Mouse (Mus musculus) spleen, postnatal 14 days (tissue): ENCODE data around the gene Gm10770.
"Not testable (repeated sequence)": the region's sequence is repeated elsewhere in the genome, so short reads cannot be mapped to it uniquely, and the experiment has no call there.

Source experiments
- DNase-seq, 2 experiments: peaks; one replicate each; pipeline ENCODE4 v3.0.0; 2021 to 2022; ENCODE audit warnings: low spot score in 2 of 2

Gene Gm10770

DNA sequence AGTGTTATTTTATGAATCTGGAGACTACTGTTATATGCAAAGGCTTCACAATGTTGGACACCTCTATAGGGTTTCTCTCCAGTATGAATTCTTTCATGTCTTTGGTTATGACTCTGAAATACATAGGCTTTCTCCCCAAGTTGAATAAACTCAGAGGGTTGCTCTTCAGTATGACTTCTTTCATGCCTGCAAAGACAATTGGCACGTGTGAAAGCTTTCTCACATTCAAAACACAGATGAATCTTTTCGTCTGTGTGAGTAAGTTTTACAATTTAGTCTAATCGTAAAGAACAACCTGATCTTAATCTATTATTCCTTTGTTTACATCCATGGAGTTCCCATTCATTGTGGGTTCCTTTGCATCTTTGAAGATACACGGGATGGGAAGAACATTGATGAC lies at the start of gene Gm10770:
Gene Gm10770, minus strand, starts transcription at position 101 of the 400 bp plus-strand sequence.
- DNase-seq, result not testable (repeated sequence)

DNA sequence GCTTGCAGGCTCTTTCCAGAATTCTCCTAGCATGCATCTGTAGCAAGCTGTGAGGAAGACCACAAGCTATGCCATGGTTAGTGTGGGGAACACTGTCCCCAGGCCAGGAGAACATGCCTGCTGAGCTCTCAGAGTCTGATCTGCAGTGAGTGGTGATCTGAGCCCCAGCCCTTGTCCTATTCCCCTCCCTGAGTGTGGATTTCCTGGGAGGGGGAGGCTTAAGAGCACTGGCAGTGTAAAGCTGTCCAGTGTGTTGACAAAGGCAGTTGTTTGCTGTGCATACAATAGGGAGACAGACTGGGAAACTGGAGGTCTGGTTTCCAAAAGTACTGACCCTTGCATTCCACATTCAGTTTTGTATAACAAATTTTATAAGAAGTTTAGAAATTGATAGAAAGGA lies 43.8 kb upstream of the Gm10770 start:
- DNase-seq, result not testable (repeated sequence)

DNA sequence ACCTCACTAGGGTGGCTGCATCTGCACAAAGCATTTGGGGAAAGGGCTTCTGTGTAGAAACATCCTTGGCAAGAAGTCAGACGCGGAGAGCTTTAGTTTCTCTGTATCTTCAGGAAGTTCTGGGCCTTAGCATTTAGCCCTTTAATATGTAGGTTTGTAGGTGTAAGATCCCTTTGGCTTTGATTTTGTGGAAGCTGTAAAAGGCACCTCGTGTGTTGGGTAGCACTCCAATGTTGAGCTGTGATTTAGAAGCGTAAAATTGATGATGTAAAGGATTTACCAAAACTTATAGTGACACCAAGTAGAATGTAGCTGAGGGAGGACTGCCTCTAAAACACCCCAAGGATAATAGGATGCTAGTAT lies 38.9 kb upstream of the Gm10770 start:
- not testable (repeated sequence) for DNase-seq

DNA sequence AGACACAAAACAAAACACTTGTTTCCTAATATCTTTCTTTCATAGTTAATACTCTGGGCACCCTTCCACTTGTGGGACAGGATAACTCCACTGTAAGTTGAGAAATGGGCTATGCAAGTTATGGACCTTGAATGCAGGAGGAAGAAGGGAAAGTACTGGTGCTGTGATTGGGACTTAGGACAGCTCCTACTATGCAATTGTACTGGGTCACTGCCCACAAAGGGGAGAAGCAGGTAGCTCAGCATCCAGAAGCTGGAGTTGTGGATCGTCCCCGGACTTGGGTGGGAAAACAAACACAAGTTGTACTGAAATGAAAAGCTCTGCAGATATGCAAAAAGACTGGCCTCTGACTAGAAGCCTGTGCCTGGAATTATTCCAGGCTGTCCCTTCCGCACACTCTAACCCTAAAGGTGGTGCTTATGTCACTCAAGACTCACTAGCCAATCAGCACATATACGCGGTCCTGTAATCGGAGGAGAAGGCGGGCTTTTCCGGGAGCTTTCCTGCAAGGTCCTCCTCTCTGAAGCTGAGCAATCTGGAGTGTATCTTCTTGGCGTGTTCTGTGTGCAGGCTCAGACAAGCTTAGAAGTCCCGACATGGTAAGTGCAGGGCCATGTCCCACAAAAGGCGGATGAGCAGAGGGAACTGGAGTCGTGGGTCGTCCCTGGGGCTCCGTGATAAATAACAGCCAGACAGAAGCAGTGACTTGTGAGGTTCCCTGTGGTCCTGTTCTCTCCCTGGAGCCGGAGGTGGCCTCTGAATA lies 38.3 kb upstream of the Gm10770 start, which contains the start of gene Zfp937:
Gene Zfp937, plus strand, starts transcription at position 474 of the 763 bp plus-strand sequence.
- not testable (repeated sequence) for DNase-seq

DNA sequence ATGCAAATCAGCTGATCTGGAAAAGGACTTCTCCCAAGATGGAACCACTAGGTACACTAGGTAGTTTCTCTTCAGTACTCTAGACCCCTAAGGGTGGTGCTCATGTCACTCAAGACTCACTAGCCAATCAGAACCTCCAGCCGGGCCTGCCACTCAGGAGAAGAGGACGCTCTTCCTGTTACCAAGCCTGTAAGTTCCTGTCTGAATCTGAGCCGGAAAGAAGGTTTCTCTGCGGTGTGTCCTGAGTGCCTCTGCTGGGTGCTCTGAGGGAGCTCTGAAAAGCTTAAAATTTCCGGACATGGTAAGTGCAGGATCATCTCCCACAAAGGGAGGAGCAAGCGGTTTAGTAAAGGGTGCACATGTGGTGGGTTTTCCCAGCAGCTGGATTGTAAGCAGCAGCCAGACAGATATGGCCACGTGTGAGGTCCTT lies 2.1 kb upstream of the Gm10770 start, which contains the start of gene Gm14139:
Gene Gm14139, plus strand, starts transcription at position 186 of the 430 bp plus-strand sequence.
- not testable (repeated sequence) for DNase-seq

DNA sequence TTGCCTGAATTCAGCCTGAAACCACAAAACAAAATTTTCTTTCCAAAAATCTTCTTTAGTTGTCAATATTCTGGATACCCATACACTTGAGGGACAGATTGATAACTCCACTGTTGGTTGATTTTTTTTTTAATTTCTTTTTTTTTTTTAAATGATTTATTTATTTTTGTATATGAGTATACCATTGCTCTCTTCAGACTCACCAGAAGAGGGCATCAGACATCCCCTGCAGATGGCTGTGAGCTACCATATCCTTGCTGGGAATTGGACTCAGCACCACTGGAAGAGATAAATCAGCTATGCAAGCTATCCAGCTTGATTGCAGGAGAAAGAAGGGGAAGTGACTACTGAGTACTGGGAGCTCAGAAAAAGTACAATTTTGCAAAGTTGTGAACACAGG lies 1.6 kb upstream of the Gm10770 start:
- not testable (repeated sequence) for DNase-seq

DNA sequence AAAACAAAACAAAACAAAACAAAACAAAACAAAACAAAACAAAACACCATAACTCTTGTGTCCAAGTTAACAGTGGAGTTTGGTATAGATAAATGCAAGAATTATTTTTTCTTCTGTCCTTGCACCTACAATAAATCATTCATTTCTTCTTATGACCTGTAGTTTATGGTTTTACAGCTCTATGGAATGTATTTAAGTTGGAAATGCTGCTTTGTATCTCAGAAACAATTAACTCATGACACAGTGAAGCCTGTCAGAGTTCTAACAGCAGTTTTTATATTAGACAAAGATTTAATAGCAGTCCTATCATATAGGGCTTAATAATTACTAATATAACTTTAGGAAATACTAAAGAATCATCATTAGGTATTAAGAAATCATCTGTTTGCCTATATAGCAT lies 5.6 kb downstream of the Gm10770 start:
- no peak for DNase-seq

DNA sequence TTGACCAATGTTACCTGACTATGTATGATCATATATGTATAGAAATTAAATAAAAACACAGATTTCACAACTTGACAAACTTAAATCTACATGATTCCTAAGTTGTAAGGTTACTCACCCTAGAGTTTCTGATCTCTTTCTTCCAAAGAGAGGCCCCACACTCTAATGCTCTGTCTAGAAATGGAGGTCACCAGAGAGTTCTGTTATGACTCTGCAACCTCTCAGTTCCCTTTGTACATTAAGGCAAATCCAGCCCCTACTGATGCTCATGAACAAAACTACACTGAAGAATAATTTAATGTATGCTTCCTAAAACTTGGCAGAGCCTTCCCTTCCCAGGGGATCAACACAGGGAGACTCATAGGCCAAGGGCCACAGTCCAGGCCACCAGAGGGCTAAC lies 12.8 kb downstream of the Gm10770 start:
- no peak for DNase-seq

DNA sequence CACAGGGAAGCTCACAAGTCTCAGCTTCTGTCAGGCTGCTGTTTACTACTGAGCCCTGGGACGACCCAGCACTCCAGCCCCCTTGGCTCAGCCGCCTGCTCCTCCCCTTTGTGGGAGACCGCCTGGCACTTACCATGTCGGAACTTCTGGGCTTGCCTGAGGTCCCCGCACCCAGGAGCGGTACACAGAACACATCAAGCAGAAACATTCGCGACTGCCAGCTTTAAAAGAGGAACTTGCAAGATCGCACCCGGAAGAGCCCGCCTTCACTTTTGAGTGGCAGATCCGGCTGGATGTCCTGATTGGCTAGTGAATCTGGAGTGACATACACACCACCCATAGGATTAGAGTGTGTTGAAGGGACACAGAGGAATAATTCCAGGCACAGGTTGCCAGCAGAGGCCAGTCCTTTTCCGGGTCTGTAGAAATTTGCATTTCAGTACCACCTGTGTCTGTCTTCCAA lies 43.0 kb downstream of the Gm10770 start, which contains the start of gene Zfp120:
Gene Zfp120, minus strand, starts transcription at position 274 of the 463 bp plus-strand sequence.
- DNase-seq, result peak; percentile 57 to 69

DNA sequence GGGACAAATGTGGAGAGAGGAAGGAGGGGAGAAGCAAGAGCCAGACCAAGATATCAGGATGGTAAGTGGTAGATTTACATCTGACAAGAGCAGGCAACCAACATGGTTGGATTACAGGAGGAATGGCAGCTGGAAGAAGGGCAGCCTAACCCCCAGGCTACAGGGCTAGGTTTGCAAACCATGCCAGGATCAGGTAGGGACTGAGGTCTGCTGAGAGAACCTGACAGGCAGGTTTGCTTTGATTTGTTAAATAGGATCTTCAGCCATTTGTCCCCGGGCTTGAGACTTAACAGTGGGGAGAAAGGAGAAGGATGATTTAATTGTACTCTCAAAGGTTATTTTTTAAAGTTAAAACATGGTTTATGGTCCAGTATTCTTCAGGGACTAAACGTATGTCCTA lies 46.7 kb downstream of the Gm10770 start:
- no peak for DNase-seq

DNA sequence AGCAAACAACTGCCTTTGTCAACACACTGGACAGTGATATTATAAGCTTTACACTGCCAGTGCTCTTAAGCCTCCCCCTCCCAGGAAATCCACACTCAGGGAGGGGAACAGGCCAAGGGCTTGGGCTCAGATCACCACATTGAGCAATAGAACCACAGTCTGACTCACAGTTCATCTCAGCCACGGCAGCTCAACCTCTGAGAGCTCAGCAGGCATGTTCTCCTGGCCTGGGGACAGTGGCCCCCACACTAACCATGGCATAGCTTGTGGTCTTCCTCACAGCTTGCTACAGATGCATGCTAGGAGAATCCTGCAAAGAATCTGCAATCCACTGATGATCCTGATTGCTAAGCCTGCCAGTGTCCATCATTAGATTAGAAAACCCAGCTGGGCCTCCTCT lies 47.5 kb downstream of the Gm10770 start:
- DNase-seq, result not testable (repeated sequence)
